Mouse (Mus musculus) liver, adult 2 months (tissue): ENCODE data around the gene Mapk8ip2. TPM values are rescaled to one million over a fixed set of nuclear protein-coding genes. Genes with fewer than 3 reads are reported as not detected.

Experiments
- DNase-seq: peaks from one replicate; pipeline ENCODE4 v3.0.0-alpha.2; 2011; ENCODE audit warnings: low read depth, low spot score; ENCODE audit errors: extremely low read depth
- H3K27ac ChIP-seq: fragments of 200-500 bp; replicated peaks from 2 replicates; pipeline ENCODE4 v1.5.1; 2012; ENCODE audit warnings: low read depth, mild to moderate bottlenecking, control low read depth, inconsistent platforms, low read length; ENCODE audit not compliant: insufficient read depth
- H3K27me3 ChIP-seq: fragments of 200-500 bp; 2 replicates; pipeline ENCODE4 v1.6.1; 2012; ENCODE audit warnings: mild to moderate bottlenecking, moderate library complexity, low read length, inconsistent platforms; ENCODE audit not compliant: control insufficient read depth, insufficient read depth
- H3K36me3 ChIP-seq: fragments of 200-500 bp; 2 replicates; pipeline ENCODE4 v1.6.1; 2012; ENCODE audit warnings: low read length, inconsistent platforms; ENCODE audit not compliant: control insufficient read depth, insufficient read depth
- H3K4me1 ChIP-seq: fragments of 200-500 bp; 2 replicates; pipeline ENCODE4 v1.6.1; 2011; ENCODE audit warnings: low read length; ENCODE audit not compliant: control insufficient read depth, insufficient read depth
- H3K4me3 ChIP-seq: fragments of 200-500 bp; 2 replicates; pipeline ENCODE4 v1.5.1; 2011; ENCODE audit warnings: low read depth, mild to moderate bottlenecking, control low read depth, low read length, moderate library complexity; ENCODE audit not compliant: insufficient read depth
- H3K79me2 ChIP-seq: fragments of 200-500 bp; 2 replicates; pipeline ENCODE4 v1.6.1; 2012; ENCODE audit warnings: inconsistent platforms, mild to moderate bottlenecking, low read length, moderate library complexity; ENCODE audit not compliant: control insufficient read depth, insufficient read depth
- H3K9ac ChIP-seq: fragments of 200-500 bp; 2 replicates; pipeline ENCODE4 v1.6.1; 2012; ENCODE audit warnings: low read depth, mild to moderate bottlenecking, control low read depth, inconsistent platforms, low read length
- CTCF ChIP-seq: fragments of 200-500 bp; IDR thresholded peaks from 2 replicates; pipeline ENCODE4 v1.5.1; 2011; ENCODE audit warnings: low read depth, low read length, control low read depth
- POLR2A ChIP-seq: fragments of 200-500 bp; IDR thresholded peaks from 2 replicates; pipeline ENCODE4 v1.6.1; 2011; ENCODE audit warnings: low read length, control low read depth; ENCODE audit not compliant: insufficient read depth; ENCODE audit errors: extremely low read depth
- whole genome bisulfite sequencing: fragments of 180-500 bp; shearing (Covaris S2); methylation state at CpG from one replicate; pipeline ENCODE4 v1.1.7; 2018; 5-methylcytosine and 5-hydroxymethylcytosine counted together
- polyA plus RNA-seq: library from polyadenylated mRNA; depleted of rRNA; stranded (reverse); fragments of >200 nt; gene quantifications from 2 replicates; pipeline ENCODE4 v1.2.3, GENCODE M21; 2012
- total RNA-seq: library from RNA; depleted of rRNA; stranded (reverse); fragments of >200 nt; gene quantifications from 2 replicates; pipeline ENCODE4 v1.2.3, GENCODE M21; 2014

Gene Mapk8ip2
- total and polyA plus RNA-seq, 2 experiments: 0.01 TPM; not detected in 1

DNA sequence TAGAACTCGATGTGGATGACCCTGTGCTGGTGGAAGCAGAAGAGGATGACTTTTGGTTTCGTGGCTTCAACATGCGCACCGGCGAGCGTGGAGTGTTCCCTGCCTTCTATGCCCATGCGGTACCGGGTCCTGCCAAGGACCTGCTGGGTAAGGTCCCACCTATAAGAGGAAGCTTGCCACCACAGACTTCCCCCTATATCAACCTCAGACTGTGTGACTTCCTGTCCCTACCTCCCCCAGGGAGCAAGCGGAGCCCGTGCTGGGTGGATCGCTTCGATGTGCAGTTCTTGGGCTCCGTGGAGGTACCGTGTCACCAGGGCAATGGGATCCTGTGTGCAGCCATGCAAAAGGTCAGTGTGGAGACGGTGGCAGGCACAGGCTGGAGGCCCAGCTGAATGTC lies 5.2 kb downstream of the Mapk8ip2 start:
- DNase-seq: no peak
- H3K27me3 ChIP-seq: peaks cover 11% of the 10 kb centered on the region; the same call in 1 of the 2 replicates

DNA sequence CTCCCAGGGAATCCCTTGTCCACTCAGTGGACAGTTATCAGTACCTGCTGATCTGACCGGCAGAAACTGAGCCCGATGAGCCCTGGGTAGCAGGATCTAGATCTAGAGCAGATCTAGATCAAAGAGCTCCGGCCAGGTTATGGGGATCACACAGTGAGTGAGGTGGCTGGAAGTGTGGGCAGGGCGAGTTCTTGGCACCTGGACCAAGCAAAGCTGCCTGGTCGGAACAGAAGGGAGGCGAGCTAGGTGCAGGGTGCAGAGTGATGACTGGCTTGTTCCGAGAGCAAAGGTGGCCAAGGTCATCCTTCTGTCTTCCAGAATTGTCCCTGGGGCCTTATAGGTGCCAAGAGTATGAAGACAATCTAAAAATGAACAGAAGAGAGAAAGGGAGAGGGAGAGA lies 6.1 kb downstream of the Mapk8ip2 start:
- no peaks in the 10 kb centered on the region for H3K4me1 ChIP-seq
- H3K36me3 ChIP-seq: no peaks in the 10 kb centered on the region
- no peaks in the 10 kb centered on the region for H3K79me2 ChIP-seq
- peaks cover 8% of the 10 kb centered on the region; the same call in 1 of the 2 replicates for H3K27me3 ChIP-seq
- no peak for TF ChIP-seq POLR2A
- TF ChIP-seq CTCF: no peak
- H3K4me3 ChIP-seq: no peak overlapping the region
- DNase-seq: no peak
- H3K27ac ChIP-seq: no peak overlapping the region
- WGBS: 71% methylated on average over 7 of the region's 7 CpGs
- no peak overlapping the region for H3K9ac ChIP-seq

More for the DNA sequence above, 5.2 kb downstream of the Mapk8ip2 start:
- WGBS: 75% methylated on average over 15 of the region's 15 CpGs
- Histone ChIP-seq H3K27ac (no peak overlapping the region), H3K79me2 (no peaks in the 10 kb centered on the region), H3K9ac (no peak overlapping the region), H3K4me1 (no peaks in the 10 kb centered on the region), H3K4me3 (no peak overlapping the region), H3K36me3 (no peaks in the 10 kb centered on the region)
- TF ChIP-seq CTCF (no peak), POLR2A (no peak)

DNA sequence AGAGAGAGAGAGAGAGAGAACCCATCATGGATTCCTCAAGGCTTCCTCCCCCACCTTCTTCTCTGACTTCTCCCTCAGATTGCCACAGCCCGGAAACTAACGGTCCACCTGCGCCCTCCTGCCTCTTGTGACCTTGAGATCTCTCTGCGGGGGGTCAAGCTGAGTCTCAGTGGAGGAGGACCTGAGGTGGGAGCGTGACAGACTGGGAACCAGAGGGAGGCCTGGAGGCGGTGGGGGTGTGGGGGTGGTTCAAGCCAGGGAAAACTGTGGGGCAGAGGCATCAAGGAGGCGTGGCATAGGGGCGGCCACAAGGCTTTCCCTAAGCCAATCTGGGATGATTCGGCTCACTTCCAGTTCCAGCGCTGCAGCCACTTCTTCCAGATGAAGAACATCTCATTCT lies 6.6 kb downstream of the Mapk8ip2 start:
- peaks cover 8% of the 10 kb centered on the region; the same call in 1 of the 2 replicates for H3K27me3 ChIP-seq
- no peak overlapping the region for H3K27ac ChIP-seq
- H3K79me2 ChIP-seq: no peaks in the 10 kb centered on the region
- no peak for DNase-seq
- H3K4me1 ChIP-seq: no peaks in the 10 kb centered on the region
- H3K36me3 ChIP-seq: no peaks in the 10 kb centered on the region
- no peak overlapping the region for H3K9ac ChIP-seq
- WGBS: 52% methylated on average over 10 of the region's 10 CpGs
- TF ChIP-seq CTCF (no peak), POLR2A (no peak)
- no peak overlapping the region for H3K4me3 ChIP-seq

DNA sequence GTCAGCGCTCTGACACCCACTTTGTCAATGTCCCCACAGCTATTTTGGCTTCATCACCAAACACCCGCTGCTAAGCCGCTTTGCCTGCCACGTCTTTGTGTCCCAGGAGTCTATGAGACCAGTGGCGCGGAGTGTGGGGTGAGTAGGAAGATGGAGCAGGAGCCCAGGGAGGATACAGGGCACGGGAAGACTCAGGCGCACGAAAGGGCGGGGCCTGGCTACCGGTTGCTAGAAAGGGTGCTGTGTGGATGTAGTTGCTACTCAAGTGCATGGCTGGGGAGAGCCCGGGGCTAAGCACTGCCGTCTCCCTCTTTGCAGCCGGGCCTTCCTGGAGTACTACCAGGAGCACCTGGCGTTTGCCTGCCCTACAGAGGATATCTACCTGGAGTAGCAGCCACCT lies 7.6 kb downstream of the Mapk8ip2 start:
- TF ChIP-seq POLR2A (no peak), CTCF (no peak)
- Histone ChIP-seq H3K4me1 (no peaks in the 10 kb centered on the region), H3K4me3 (no peak overlapping the region), H3K36me3 (no peaks in the 10 kb centered on the region), H3K27me3 (peaks cover 8% of the 10 kb centered on the region; the same call in 1 of the 2 replicates), H3K27ac (no peak overlapping the region), H3K79me2 (no peaks in the 10 kb centered on the region), H3K9ac (no peak overlapping the region)
- no peak for DNase-seq
- WGBS: 69% methylated on average over 15 of the region's 15 CpGs

DNA sequence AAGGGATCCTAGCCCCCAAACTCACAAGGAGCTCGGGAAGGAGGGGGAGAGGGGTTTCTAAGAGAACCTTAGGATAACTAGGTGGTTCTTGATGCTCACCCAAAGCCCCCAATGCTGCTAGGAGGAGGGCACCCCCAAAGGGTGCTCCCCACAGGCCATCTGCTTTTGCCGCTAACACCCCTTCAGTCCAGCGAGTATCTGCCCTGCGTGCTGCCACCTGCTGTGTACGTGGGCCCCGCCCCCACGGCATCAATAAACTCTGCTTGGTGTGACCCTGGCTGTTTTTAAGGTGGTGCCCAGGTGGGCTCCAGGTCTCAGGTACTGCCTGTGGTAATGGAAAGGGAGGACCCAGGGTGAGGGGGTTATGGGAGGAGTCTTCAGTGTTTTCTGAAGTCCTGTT lies 8.5 kb downstream of the Mapk8ip2 start:
- peaks cover 8% of the 10 kb centered on the region; the same call in 1 of the 2 replicates for H3K27me3 ChIP-seq
- WGBS: 69% methylated on average over 7 of the region's 7 CpGs
- no peak overlapping the region for H3K27ac ChIP-seq
- TF ChIP-seq POLR2A (no peak), CTCF (no peak)
- H3K9ac ChIP-seq: no peak overlapping the region
- no peak overlapping the region for H3K4me3 ChIP-seq
- H3K36me3 ChIP-seq: no peaks in the 10 kb centered on the region
- no peaks in the 10 kb centered on the region for H3K4me1 ChIP-seq
- DNase-seq: no peak
- H3K79me2 ChIP-seq: no peaks in the 10 kb centered on the region

DNA sequence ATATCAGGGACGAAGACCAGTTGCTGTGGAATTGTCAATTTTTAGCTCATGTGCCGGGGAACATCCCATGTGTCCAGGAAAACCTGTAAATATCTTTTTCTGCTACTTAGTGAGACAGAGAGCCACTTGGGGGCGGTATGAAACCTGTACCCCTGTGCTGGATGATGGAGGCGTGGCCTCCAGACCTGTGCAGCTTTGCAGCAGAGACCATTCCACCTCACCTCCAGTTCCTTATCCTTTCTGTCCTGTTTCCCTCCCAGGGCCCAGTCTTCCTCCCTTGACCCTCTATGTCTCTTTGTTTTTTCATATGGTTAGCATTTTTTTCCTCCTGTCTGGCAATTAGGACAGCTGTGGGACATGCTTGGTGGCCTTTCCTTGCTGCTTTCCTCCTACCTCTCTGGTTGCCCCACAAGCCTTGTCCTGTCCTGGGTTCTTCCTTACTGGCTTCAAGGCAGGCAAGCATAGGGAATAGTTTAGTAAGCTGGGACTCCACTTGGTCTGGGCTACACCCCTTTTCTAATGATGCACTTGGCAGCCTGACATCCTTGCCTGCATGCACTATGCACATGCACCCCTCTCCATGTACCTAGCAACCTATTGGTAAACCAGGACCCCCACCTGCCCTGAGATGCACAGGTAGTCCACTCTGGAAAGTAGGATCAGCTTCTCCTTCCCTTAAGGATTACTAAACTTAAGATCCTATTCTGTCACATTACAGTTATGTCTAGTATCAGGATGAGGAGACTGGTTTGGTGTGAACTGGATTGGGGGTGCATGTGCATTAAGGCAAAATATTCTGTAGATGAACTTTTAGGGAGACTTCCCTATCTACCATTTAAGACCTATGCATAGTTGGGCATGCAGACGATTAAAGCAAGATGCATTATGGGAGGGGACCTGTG lies 9.9 kb downstream of the Mapk8ip2 start:
- Histone ChIP-seq H3K27ac (no peak overlapping the region), H3K27me3 (peaks cover 5% of the 10 kb centered on the region; the same call in 1 of the 2 replicates), H3K79me2 (no peaks in the 10 kb centered on the region), H3K36me3 (no peaks in the 10 kb centered on the region), H3K9ac (no peak overlapping the region), H3K4me3 (no peak overlapping the region), H3K4me1 (no peaks in the 10 kb centered on the region)
- no peak for TF ChIP-seq POLR2A
- TF ChIP-seq CTCF: peak; percentile 51
- WGBS: 42% methylated on average over 5 of the region's 5 CpGs
- DNase-seq: no peak
